Mouse (Mus musculus): Measurements from ENCODE around the gene Capn11. TPM values are rescaled to one million over a fixed set of nuclear protein-coding genes. Genes with fewer than 3 reads are reported as not detected.

Gene Capn11
- total and polyA plus RNA-seq, 2 experiments from 2014 or later: 0.76 TPM; not detected in 1

- Histone ChIP-seq H3K9me3 (replicated peaks; ENCODE audit: control insufficient read depth, low read length) (no peaks in the 10 kb centered on the region), H3K27me3 (ENCODE audit: control insufficient read depth, insufficient read depth, low read length) (no peaks in the 10 kb centered on the region), H3K4me3 (ENCODE audit: low read depth, low read length) (no peak overlapping the region), H3K4me1 (ENCODE audit: control insufficient read depth, insufficient read depth) (peaks cover 49% of the 10 kb centered on the region), H3K36me3 (replicated peaks; ENCODE audit: control insufficient read depth, insufficient read depth, low read length) (no peaks in the 10 kb centered on the region), H3K27ac (ENCODE audit: low read depth) (peak overlapping the region; percentile 72), H3K9ac (replicated peaks; ENCODE audit: low read depth, low read length) (no peak overlapping the region), H3K4me2 (ENCODE audit: low read depth, low read length) (no peak overlapping the region)
- 35% methylated on average over 11 of the region's 11 CpGs for WGBS
- ATAC-seq (ENCODE audit: insufficient read depth, low read depth) (peak; percentile 63), DNase-seq (ENCODE audit: low spot score) (peak; percentile 70)
- TF ChIP-seq CTCF (IDR thresholded peaks at IDR 0.05; ENCODE audit: low read depth): peak; percentile 68
- no peak for TF ChIP-seq EP300 (IDR thresholded peaks at IDR 0.05; ENCODE audit: low read depth)
Observed at GRCm38 (mm10) chr17:45596631-45597396, 62.3 kb downstream of the Capn11 start.

GRCm38 (mm10) chr17:45595736-45596390 lies 63.3 kb downstream of the Capn11 start:
- Histone ChIP-seq H3K9ac (replicated peaks; ENCODE audit: low read depth, low read length) (peak overlapping the region; percentile 64), H3K4me2 (ENCODE audit: low read depth, low read length) (peak overlapping the region; percentile 96), H3K4me1 (ENCODE audit: control insufficient read depth, insufficient read depth) (peaks cover 58% of the 10 kb centered on the region), H3K27ac (ENCODE audit: low read depth) (peak overlapping the region; percentile 72), H3K36me3 (replicated peaks; ENCODE audit: control insufficient read depth, insufficient read depth, low read length) (no peaks in the 10 kb centered on the region), H3K27me3 (ENCODE audit: control insufficient read depth, insufficient read depth, low read length) (no peaks in the 10 kb centered on the region), H3K9me3 (replicated peaks; ENCODE audit: control insufficient read depth, low read length) (no peaks in the 10 kb centered on the region), H3K4me3 (ENCODE audit: low read depth, low read length) (peak overlapping the region; percentile 66)
- ATAC-seq (ENCODE audit: insufficient read depth, low read depth) (no peak), DNase-seq (ENCODE audit: low spot score) (no peak)
- WGBS: 23% methylated on average over 23 of the region's 23 CpGs
- TF ChIP-seq CTCF (IDR thresholded peaks at IDR 0.05; ENCODE audit: low read depth) (no peak), EP300 (IDR thresholded peaks at IDR 0.05; ENCODE audit: low read depth) (no peak)

GRCm38 (mm10) chr17:45594881-45595735 lies 64.0 kb downstream of the Capn11 start:
- ATAC-seq (ENCODE audit: insufficient read depth, low read depth) (peak; percentile 42), DNase-seq (ENCODE audit: low spot score) (peak; percentile 71)
- TF ChIP-seq EP300 (IDR thresholded peaks at IDR 0.05; ENCODE audit: low read depth) (no peak), CTCF (IDR thresholded peaks at IDR 0.05; ENCODE audit: low read depth) (peak; percentile 4; the same call in 1 of the 2 replicates)
- Histone ChIP-seq H3K27ac (ENCODE audit: low read depth) (peak overlapping the region; percentile 72), H3K27me3 (ENCODE audit: control insufficient read depth, insufficient read depth, low read length) (no peaks in the 10 kb centered on the region), H3K9ac (replicated peaks; ENCODE audit: low read depth, low read length) (peak overlapping the region; percentile 64), H3K36me3 (replicated peaks; ENCODE audit: control insufficient read depth, insufficient read depth, low read length) (peaks cover under 1% of the 10 kb centered on the region; the same call in 1 of the 2 replicates), H3K4me3 (ENCODE audit: low read depth, low read length) (peak overlapping the region; percentile 66), H3K4me1 (ENCODE audit: control insufficient read depth, insufficient read depth) (peaks cover 60% of the 10 kb centered on the region), H3K9me3 (replicated peaks; ENCODE audit: control insufficient read depth, low read length) (no peaks in the 10 kb centered on the region), H3K4me2 (ENCODE audit: low read depth, low read length) (peak overlapping the region; percentile 96)
- 2% methylated on average over 58 of the region's 58 CpGs for WGBS

GRCm38 (mm10) chr17:45594195-45594594 lies 64.9 kb downstream of the Capn11 start:
- H3K9me3 ChIP-seq (replicated peaks; ENCODE audit: control insufficient read depth, low read length): no peaks in the 10 kb centered on the region
- no peak overlapping the region for H3K27ac ChIP-seq (ENCODE audit: low read depth)
- no peak for ATAC-seq (ENCODE audit: insufficient read depth, low read depth)

GRCm38 (mm10) chr17:45593479-45593878 lies 65.6 kb downstream of the Capn11 start:
- DNase-seq (ENCODE audit: low spot score) (no peak), ATAC-seq (ENCODE audit: insufficient read depth, low read depth) (no peak)
- no peaks in the 10 kb centered on the region for H3K27me3 ChIP-seq (ENCODE audit: control insufficient read depth, insufficient read depth, low read length)
- H3K4me2 ChIP-seq (ENCODE audit: low read depth, low read length): peak overlapping the region; percentile 96
- H3K4me3 ChIP-seq (ENCODE audit: low read depth, low read length): peak overlapping the region; percentile 66; the same call in 1 of the 2 replicates
- peaks cover 15% of the 10 kb centered on the region for H3K36me3 ChIP-seq (replicated peaks; ENCODE audit: control insufficient read depth, insufficient read depth, low read length)
- WGBS: 41% methylated on average over 8 of the region's 8 CpGs
- H3K9me3 ChIP-seq (replicated peaks; ENCODE audit: control insufficient read depth, low read length): no peaks in the 10 kb centered on the region
- peak overlapping the region; percentile 31; the same call in 1 of the 2 replicates for H3K9ac ChIP-seq (replicated peaks; ENCODE audit: low read depth, low read length)
- TF ChIP-seq EP300 (IDR thresholded peaks at IDR 0.05; ENCODE audit: low read depth): no peak
- peak; percentile 21 for TF ChIP-seq CTCF (IDR thresholded peaks at IDR 0.05; ENCODE audit: low read depth)
- H3K4me1 ChIP-seq (ENCODE audit: control insufficient read depth, insufficient read depth): peaks cover 57% of the 10 kb centered on the region
- H3K27ac ChIP-seq (ENCODE audit: low read depth): peak overlapping the region; percentile 85; the same call in 1 of the 2 replicates

More at GRCm38 (mm10) chr17:45594195-45594594, 64.9 kb downstream of the Capn11 start:
- Histone ChIP-seq H3K4me1 (ENCODE audit: control insufficient read depth, insufficient read depth) (peaks cover 58% of the 10 kb centered on the region), H3K9ac (replicated peaks; ENCODE audit: low read depth, low read length) (no peak overlapping the region; the same call in 1 of the 2 replicates), H3K4me3 (ENCODE audit: low read depth, low read length) (peak overlapping the region; percentile 66), H3K27me3 (ENCODE audit: control insufficient read depth, insufficient read depth, low read length) (no peaks in the 10 kb centered on the region), H3K4me2 (ENCODE audit: low read depth, low read length) (peak overlapping the region; percentile 96), H3K36me3 (replicated peaks; ENCODE audit: control insufficient read depth, insufficient read depth, low read length) (peaks cover 10% of the 10 kb centered on the region)
- DNase-seq (ENCODE audit: low spot score): no peak
- TF ChIP-seq EP300 (IDR thresholded peaks at IDR 0.05; ENCODE audit: low read depth) (no peak), CTCF (IDR thresholded peaks at IDR 0.05; ENCODE audit: low read depth) (no peak)
- 58% methylated on average over 8 of the region's 8 CpGs for WGBS
